Mouse (Mus musculus): ENCODE measurements around the gene Btbd9.

DNA sequence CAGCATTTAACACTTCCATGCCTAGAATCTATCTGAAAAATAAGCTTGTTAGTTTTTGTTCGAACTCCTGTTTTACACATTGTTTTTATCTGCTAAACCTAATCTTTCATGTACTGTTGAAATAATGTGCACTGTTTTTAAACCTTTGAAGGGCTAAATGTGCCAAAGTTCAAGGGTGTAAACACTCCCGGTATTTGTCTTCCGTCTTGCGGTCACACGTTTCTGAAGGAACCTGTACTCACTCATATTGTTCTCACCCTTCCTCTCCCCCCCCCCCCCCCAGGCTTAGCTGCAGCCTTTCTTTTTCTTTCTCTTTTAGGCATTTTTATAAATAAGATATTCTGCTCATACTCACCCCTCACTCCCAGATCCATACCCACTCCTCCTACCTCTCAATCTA, 212.9 kb downstream of the Btbd9 start:
- TF ChIP-seq CTCF (conservative IDR thresholded peaks at IDR 0.05; ENCODE audit: low read length): no peak
- no peak for TF ChIP-seq NANOG (IDR thresholded peaks at IDR 0.05; ENCODE audit: borderline replicate concordance, low read length)
- TF ChIP-seq POU5F1 (IDR thresholded peaks at IDR 0.05; ENCODE audit: borderline replicate concordance, low read length): no peak
